Mouse (Mus musculus): ENCODE measurements at regions not wholly inside any gene's neighbourhood (a gene's known extent, or its start where the extent isn't known, plus 50 kb on each side); places are given as distances from the start of the nearest gene placed in this dataset.

GRCm38 (mm10) chr10:23478902-23479301 lies 128.3 kb upstream of the Eya4 start:
- no peak for DNase-seq

- DNase-seq, result no peak
Measured at GRCm38 (mm10) chr10:23477104-23477503, 126.5 kb upstream of the Eya4 start.

DNA sequence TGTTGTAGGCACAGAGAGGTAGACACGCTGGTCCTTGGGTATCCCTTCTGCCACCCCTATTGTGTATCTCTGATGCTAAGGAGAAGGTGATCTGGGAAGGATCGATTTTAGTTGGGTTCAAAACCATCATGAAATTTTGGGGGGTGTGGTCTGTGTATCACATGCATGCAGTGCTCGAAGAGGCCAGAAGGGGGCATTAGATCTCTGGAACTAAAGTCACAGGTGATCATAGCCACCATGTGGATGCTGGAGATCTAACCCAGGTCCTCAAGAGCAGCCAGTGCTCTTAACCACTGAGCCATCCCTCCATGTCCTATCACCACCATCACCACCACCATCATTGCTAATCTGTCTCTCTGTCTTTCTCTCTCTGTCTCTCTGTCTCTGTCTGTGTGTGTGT lies 100.4 kb upstream of the Eya4 start:
- peak in 1 of 2 experiments; percentile 6 for DNase-seq

- DNase-seq, result no peak
Measured at GRCm38 (mm10) chr10:23450647-23450979, 100.0 kb upstream of the Eya4 start.

DNA sequence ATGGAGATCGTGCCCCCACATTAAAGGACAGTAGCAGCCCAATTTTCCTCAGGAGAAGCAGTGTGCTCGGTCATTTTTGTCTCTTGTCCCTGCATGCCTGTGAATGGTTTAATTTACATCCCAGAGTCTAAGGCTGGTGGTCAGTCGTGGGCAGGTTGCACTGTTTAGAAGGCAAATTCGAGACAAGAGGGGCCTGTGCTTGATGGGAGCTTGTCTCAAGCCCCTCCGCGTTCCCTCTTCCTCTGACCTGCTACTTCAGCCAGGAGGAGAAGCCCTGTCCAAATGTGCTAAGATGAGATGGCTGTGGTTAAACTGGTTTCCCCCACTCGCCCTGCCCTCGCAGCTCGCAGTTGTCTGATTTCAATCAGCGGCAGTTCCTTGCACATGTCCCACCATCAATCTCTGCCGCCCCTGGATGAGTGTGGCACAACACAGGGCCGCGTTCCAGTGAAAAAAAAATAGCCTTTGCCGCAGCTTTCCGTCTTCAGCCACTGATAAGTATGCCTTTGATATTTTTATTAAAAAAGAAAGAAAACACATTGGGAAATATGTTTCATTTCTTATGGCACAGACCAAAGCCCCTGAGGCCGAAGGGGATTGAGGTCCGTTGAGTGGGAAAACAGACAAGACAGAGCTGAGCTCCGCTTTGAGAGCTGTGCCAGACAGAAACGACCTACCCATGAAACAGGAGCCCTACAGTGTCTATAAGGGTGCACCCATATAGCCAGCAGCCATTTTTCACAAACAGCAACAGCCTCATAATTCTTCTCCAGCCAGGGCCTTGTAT lies 99.5 kb upstream of the Eya4 start:
- no peak for DNase-seq

DNA sequence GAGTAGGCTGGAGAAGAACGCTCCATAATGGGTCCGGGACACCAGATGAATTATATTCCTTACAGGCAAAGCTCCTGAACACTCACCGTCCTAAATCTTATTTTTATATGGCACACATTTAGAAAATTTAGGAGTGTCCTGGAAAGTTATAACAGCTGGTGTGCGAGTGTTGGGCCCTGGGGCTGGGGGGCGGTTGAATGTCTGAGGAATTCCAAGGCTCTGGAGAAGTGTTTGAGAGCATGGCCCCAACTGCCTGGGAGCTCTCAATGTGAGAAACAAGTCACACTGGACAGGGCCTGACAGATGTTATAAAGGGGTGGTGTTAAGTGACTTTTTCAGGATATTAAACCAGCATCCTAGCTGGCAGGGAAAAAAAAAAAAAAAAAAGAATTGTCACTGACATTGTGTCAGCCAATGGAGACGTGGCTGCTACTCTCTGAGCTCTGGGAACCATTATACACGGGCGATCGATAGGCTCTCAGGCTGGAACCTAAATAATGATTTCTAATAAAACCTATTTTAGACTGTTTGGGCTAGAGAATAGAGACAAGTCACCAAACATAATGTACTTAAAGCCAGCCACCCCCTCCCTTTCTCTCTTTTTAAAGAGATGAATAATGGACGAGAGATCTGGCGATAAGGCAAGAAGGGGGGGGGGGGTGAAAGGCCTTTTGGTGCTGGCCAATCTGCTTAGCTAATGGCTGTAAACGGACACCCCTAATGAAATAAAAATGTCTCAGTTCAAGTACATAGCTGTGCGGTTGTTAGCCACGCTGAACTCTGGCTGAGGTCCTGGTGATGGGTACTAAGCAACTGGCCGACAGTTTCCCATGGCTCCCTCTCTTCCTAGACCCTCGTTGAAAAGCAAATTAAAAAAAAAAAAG lies 98.6 kb upstream of the Eya4 start:
- DNase-seq, result no peak

DNA sequence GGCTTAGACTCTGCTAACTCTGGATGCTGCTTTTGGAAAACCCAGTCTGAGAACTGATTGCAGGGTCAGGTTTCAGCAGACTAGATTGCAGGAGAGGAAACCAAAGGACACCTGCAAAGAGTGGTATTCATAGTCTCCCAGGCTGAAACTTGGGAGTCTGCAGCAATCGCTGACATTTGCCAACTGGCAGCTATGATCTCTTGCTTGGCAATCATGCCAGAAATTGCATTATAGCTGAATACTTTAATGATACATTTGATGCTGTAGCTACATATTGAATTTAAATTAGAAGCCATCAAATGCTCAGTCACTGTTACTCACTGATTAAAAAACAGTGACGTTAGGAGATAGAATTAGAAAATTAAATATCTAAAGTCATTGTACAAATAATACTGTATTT lies 79.8 kb upstream of the Eya4 start:
- no peak for DNase-seq

DNA sequence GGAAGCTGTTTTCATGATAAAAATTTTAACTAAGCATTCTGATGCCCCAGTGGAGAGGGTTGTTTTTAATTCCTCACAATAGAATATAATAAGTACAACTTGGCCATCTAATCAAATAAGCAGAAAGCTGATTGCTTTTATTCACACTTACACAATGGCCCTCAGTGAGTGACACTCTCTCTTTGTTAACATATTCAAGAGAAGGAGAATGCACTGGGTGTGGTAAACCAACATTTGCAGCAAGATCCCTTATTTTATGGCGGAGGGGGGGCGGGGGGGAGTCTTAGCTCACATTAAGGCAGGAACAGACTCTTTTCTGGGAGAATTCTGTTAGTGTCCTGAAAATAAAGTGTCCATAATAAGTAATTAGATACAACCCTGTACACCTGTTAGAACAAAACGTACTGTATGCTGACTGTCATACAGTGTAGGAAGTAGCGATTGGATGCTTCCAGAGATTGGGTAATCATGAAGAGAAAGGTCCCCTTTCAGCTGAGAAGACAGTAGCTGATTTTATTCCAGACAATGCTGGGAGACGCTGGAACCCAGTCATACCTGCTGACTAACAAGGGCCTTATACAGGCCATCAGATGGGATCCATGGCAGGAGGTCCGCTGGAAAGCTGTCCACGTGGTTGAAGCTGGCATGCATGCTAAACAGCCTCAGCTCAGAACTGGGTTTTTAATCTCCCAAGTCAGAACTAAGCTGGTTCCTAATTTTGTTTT lies 63.4 kb upstream of the Eya4 start:
- no peak for DNase-seq

- peak; percentile 52 to 63 for DNase-seq
Measured at GRCm38 (mm10) chr10:23403351-23403938, 52.9 kb upstream of the Eya4 start.
